Mouse (Mus musculus) midbrain, postnatal 0 days (tissue): ENCODE data around the gene Osmr. TPM values are rescaled to one million over a fixed set of nuclear protein-coding genes. Genes with fewer than 3 reads are reported as not detected.

Experiments
- ATAC-seq: fragments of 200-750 bp; cut with Nextera tagmentation; 2 replicates; pipeline ENCODE4 v1.8.0; 2017; ENCODE audit warnings: moderate number of reproducible peaks, mild to moderate bottlenecking, moderate TSS enrichment, moderate library complexity; ENCODE audit not compliant: low FRiP score
- DNase-seq: peaks from one replicate; pipeline ENCODE4 v3.0.0-alpha.2; 2015; ENCODE audit warnings: low spot score
- H3K27ac ChIP-seq: fragments of 300-500 bp; sonication (generic); 2 replicates; pipeline ENCODE4 v1.5.1; 2014; ENCODE audit warnings: low read depth, mild to moderate bottlenecking, low read length, mixed read lengths
- H3K27me3 ChIP-seq: fragments of 300-500 bp; sonication (generic); 2 replicates; pipeline ENCODE4 v1.6.1; 2014; ENCODE audit warnings: low read length, control low read depth, mixed read lengths; ENCODE audit not compliant: insufficient read depth
- H3K36me3 ChIP-seq: fragments of 300-500 bp; sonication (generic); 2 replicates; pipeline ENCODE4 v1.6.1; 2014; ENCODE audit warnings: low read length, control low read depth, mixed read lengths; ENCODE audit not compliant: insufficient read depth
- H3K4me1 ChIP-seq: fragments of 300-500 bp; sonication (generic); 2 replicates; pipeline ENCODE4 v1.6.1; 2014; ENCODE audit warnings: mild to moderate bottlenecking, control low read depth, antibody characterized with exemption, low read length, mixed read lengths; ENCODE audit not compliant: insufficient read depth
- H3K4me2 ChIP-seq: fragments of 300-500 bp; sonication (generic); 2 replicates; pipeline ENCODE4 v1.6.1; 2014; ENCODE audit warnings: low read depth, mild to moderate bottlenecking, low read length, mixed read lengths; ENCODE audit not compliant: poor library complexity, severe bottlenecking
- H3K4me3 ChIP-seq: fragments of 300-500 bp; sonication (generic); 2 replicates; pipeline ENCODE4 v1.5.1; 2014; ENCODE audit warnings: low read depth, mild to moderate bottlenecking, low read length, moderate library complexity
- H3K9ac ChIP-seq: fragments of 300-500 bp; sonication (generic); replicated peaks from 2 replicates; pipeline ENCODE4 v1.6.1; 2014; ENCODE audit warnings: mild to moderate bottlenecking, low read length, moderate library complexity, mixed read lengths; ENCODE audit not compliant: poor library complexity, severe bottlenecking
- H3K9me3 ChIP-seq: fragments of 300-500 bp; sonication (generic); 2 replicates; pipeline ENCODE4 v1.6.1; 2016; ENCODE audit warnings: low read length, control low read depth
- CTCF ChIP-seq: IDR thresholded peaks from 2 replicates; pipeline ENCODE4 v1.5.1; 2016; ENCODE audit warnings: antibody characterized with exemption, mild to moderate bottlenecking
- WGBS: fragments of 180-500 bp; shearing (Covaris S2); extraction: QIAGEN DNeasy Blood & Tissue Kit; methylation state at CpG from one replicate; pipeline ENCODE4 v1.1.7; 2014; 5-methylcytosine and 5-hydroxymethylcytosine counted together
- polyA plus RNA-seq: library from polyadenylated mRNA; unstranded; fragments of >200 nt; fragmentation: Nextera tagmentation; extraction: Ambion mirVana; gene quantifications from 2 replicates; pipeline ENCODE4 v1.2.1, GENCODE M21; 2015
- total RNA-seq: library from RNA; depleted of rRNA; stranded (reverse); fragments of >200 nt; gene quantifications from 2 replicates; pipeline ENCODE4 v1.2.3, GENCODE M21; 2014; rRNA removed

Osmr gene
- 2.0 and 3.8 TPM in 2 replicates for total RNA-seq
- 1.8 TPM in 2 replicates for polyA plus RNA-seq

DNA sequence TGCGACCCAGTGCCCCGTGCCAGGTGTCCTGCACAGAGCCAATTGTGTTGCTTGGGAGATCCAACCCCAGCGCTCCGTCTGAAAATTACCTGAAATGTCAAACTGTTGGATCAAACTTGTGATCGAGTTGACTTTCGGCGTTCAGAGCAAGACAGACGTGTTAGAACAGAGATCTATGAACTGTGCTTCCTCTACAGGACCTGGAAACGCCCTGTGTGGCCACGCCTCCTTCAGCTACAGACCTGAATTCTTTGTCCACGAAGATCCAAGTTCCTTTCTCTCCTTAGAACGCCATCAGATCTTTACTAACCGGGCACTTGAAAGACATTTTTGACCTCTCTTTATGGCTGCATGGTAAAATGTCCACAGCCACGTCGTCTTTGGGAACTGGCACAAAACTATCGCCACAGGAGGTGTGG, at the start of gene Osmr:
Gene Osmr (minus strand): TSS at position 369 of the 419 bp plus-strand sequence.
- DNase-seq: no peak
- no peak for TF ChIP-seq CTCF
- no peaks in the 10 kb centered on the region; the same call in 1 of the 2 replicates for H3K4me1 ChIP-seq
- no peaks in the 10 kb centered on the region for H3K9me3 ChIP-seq
- H3K36me3 ChIP-seq: no peaks in the 10 kb centered on the region
- WGBS: 11% methylated on average over 16 of the region's 16 CpGs
- peak within 1 kb of the TSS; percentile 38 for H3K4me3 ChIP-seq
- H3K9ac ChIP-seq: no peak within 1 kb of the TSS; the same call in 1 of the 2 replicates
- no peak within 1 kb of the TSS for H3K27ac ChIP-seq
- peaks cover 21% of the 10 kb centered on the region for H3K27me3 ChIP-seq
- H3K4me2 ChIP-seq: peak within 1 kb of the TSS; percentile 74
- ATAC-seq: no peak

DNA sequence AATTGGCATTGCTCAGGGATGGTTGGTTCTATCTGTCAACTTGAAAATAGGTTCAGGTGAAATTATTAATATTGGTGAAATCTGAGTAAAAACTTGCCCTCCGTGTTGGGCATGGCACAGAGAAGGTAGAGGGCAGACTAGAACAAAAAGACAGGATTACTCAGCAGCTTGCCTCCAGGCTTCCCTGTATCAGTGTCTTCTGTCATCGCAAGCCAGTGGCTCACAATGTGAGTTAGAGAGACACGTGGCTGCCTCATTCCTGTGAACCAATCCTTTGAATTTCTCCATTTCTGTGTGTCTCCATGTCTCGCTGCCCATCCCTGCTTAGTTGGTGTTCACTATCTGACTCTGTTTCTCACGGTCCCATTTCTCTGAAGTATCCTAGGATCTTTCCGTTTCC, 44.6 kb upstream of the Osmr start:
- Histone ChIP-seq H3K4me3 (no peak overlapping the region), H3K27me3 (no peaks in the 10 kb centered on the region), H3K27ac (no peak overlapping the region), H3K36me3 (no peaks in the 10 kb centered on the region), H3K4me1 (no peaks in the 10 kb centered on the region), H3K9me3 (no peaks in the 10 kb centered on the region), H3K4me2 (no peak overlapping the region), H3K9ac (no peak overlapping the region)
- WGBS: 82% methylated on average over 6 of the region's 6 CpGs
- no peak for ATAC-seq
- no peak for DNase-seq
- TF ChIP-seq CTCF: no peak

DNA sequence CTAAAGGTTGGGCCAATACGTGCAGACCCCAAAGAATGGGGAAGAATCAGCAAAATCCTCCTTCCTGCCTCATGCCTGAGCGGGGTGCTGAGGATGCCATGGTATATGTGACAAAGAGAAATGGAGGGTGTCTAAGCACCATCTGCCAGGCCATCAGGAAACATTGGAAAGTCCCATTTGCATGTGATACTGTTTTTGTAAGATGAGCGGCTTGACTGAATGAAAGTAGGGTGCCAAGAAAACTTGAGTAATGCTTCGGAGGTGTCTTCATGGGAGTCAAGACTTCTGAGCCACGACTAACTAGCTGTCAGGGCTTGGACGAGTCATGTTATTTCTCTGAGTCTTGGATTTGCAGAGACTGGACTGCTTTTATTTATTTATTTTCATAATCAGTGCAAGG, 39.4 kb upstream of the Osmr start:
- Histone ChIP-seq H3K4me3 (no peak overlapping the region), H3K27me3 (no peaks in the 10 kb centered on the region), H3K4me2 (no peak overlapping the region), H3K27ac (no peak overlapping the region), H3K9ac (no peak overlapping the region), H3K36me3 (no peaks in the 10 kb centered on the region), H3K9me3 (no peaks in the 10 kb centered on the region), H3K4me1 (no peaks in the 10 kb centered on the region)
- TF ChIP-seq CTCF: no peak
- DNase-seq: no peak
- ATAC-seq: no peak
- 90% methylated on average over 6 of the region's 6 CpGs for WGBS

DNA sequence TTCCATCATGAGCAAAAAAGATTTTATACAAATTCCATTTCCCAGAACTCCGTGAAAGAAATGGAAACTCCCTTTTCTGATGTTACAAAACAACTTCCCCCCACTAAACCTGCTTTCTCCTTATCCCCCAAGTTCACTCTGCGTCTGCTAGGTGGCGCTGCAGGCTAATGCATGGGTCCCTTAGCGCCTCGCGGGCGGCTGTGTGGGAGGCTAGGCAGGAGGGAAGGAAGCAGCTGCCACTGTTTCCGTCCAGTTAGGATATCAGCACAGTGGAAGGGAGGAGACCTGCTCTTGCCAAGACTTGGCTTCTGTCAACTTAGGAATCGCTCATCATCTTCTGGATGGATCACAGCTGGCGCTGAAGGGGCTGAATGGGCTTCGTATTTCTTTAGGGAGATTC, 34.9 kb upstream of the Osmr start:
- Histone ChIP-seq H3K4me2 (peak overlapping the region; percentile 51), H3K9me3 (no peaks in the 10 kb centered on the region), H3K4me3 (0 out of 2 replicates have a peak overlapping the region, but pooled peaks have one; percentile 5), H3K4me1 (no peaks in the 10 kb centered on the region), H3K27me3 (no peaks in the 10 kb centered on the region), H3K27ac (no peak overlapping the region), H3K9ac (no peak overlapping the region), H3K36me3 (no peaks in the 10 kb centered on the region)
- 4% methylated on average over 11 of the region's 11 CpGs for WGBS
- peak; percentile 90 for ATAC-seq
- TF ChIP-seq CTCF: peak; percentile 99
- DNase-seq: peak; percentile 90

DNA sequence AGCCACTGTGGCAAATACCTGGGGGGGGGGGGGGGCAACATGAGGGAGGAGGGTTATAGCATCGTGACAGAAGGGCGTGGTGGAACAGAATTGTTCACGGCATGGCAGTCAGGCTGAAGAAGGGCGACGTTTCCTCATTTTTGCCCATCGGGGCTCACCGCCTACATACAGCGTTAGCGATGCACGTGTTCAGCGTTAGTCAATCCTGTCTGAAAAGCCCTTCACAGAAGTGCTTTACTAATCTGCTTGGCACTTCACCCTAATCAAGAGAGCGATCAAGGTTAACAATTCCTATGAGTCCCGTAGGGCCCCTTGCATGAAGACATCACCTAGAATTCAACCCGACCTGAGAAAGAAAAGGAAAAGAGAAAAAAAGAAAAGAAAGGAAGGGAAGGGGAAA, 34.3 kb upstream of the Osmr start:
- WGBS: 53% methylated on average over 14 of the region's 14 CpGs
- Histone ChIP-seq H3K4me2 (no peak overlapping the region), H3K4me3 (no peak overlapping the region), H3K27me3 (no peaks in the 10 kb centered on the region), H3K36me3 (no peaks in the 10 kb centered on the region), H3K4me1 (no peaks in the 10 kb centered on the region), H3K9ac (no peak overlapping the region), H3K9me3 (no peaks in the 10 kb centered on the region), H3K27ac (no peak overlapping the region)
- ATAC-seq (no peak), DNase-seq (no peak)
- no peak for TF ChIP-seq CTCF

DNA sequence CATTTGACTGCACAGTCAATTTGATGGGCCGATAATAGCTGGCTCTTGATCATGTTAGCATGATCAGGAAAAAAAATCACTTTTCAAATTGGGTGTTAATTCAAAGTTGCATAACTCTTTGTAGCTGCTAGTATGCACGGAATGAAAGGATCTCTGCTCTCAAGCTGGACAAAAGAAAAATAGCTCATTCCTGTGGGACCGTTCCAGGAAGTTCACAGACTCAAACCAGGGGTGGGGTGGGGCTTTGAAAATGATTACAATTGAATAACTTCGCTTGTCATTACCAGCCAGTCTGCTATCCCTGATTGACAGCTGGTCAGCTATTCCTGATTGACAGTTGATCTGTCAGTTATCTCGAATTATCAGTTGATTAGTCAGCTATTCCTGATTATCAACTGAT, 33.8 kb upstream of the Osmr start:
- no peaks in the 10 kb centered on the region for H3K9me3 ChIP-seq
- H3K4me3 ChIP-seq: no peak overlapping the region
- no peaks in the 10 kb centered on the region for H3K27me3 ChIP-seq
- H3K27ac ChIP-seq: no peak overlapping the region
- ATAC-seq (no peak), DNase-seq (no peak)
- H3K4me1 ChIP-seq: no peaks in the 10 kb centered on the region
- WGBS: 62% methylated on average over 5 of the region's 5 CpGs
- no peak overlapping the region for H3K9ac ChIP-seq
- TF ChIP-seq CTCF: no peak
- H3K4me2 ChIP-seq: no peak overlapping the region
- no peaks in the 10 kb centered on the region for H3K36me3 ChIP-seq
